Mouse (Mus musculus) cerebellum, adult 2 months (tissue): Measurements from ENCODE around the gene Bin2.

ENCODE experiments used
- CTCF ChIP-seq: fragments of 200-500 bp; IDR thresholded peaks from 2 replicates; pipeline ENCODE4 v1.5.1; 2011; ENCODE audit warnings: low read depth, mild to moderate bottlenecking, control low read depth, low read length, moderate library complexity, borderline replicate concordance; ENCODE audit not compliant: insufficient read depth
- POLR2A ChIP-seq: fragments of 200-500 bp; IDR thresholded peaks from 2 replicates; pipeline ENCODE4 v1.6.1; 2011; ENCODE audit warnings: low read length, control low read depth, borderline replicate concordance; ENCODE audit not compliant: insufficient read depth

GRCm38 (mm10) chr15:100660805-100661204 is 8.5 kb downstream of the Bin2 start:
- TF ChIP-seq POLR2A (no peak), CTCF (no peak)
